Mouse (Mus musculus) spleen, postnatal 4 days (tissue): Measurements from ENCODE around the gene Lgals9.
"Not testable (repeated sequence)": the region's sequence is repeated elsewhere in the genome, so short reads cannot be mapped to it uniquely, and the experiment has no call there.

Experiments
- DNase-seq, 2 experiments: peaks; one replicate each; pipeline ENCODE4 v3.0.0; 2022; ENCODE audit warnings: low spot score in 2 of 2

The Lgals9 gene

DNA sequence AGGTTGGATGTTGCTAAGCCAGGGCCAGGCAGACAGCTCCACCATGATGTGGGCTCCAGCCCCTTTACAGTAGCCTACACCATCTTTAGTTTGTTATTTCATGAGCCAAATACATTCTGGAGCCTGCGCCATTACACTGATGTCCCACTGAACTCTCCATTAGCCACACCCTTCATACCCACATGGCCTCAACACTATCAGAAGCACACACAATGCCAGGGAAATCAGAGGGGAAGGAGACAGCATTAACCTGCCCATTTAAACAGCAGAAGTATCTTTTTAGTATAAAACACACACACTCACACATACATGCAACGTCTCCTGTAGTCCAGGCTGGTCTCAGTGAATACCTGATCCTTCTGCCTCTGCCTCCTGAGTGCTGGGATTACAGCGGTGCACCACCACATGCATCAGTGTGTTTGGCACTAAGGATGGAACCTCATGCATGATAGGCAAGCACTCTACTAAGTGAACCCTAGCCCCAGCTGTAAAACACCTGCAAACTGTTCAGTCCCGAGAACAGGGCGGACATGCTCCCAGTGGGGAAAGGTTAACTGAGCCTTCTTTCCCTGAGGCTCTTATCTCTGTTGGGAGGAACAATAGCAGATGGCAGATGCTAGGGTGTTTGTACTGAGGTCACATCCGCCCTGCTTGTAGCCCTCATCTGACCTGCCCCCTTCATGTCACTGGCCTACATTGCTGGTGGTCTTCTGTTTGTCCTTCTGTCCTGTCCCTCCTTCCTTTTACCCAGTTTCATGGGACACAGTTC is 23.4 kb upstream of the Lgals9 start:
- peak in 1 of 2 experiments; percentile 55 for DNase-seq

GRCm38 (mm10) chr11:79007356-79007755 is 22.6 kb upstream of the Lgals9 start:
- DNase-seq, result peak in 1 of 2 experiments; percentile 37

DNA sequence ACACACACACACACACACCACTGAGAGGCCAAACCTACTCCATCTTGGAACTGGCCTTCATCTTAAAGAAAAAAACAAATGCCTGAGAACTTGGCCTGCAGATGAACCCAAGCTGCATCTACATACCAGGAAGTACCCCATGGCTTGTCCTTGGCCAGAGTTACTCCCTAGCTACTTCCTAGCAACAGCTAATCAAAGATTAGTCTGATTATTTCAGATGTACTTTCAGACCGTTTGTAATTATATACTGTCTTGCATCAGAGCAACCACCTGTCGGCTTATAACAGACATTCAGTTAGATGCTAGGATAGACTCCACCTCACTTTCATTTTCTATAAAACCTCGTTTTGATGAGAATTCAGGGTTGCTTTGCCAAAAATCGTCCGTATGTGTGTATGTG is 21.7 kb upstream of the Lgals9 start:
- DNase-seq, result peak; percentile 8 to 53

GRCm38 (mm10) chr11:79005578-79006394 is 21.0 kb upstream of the Lgals9 start:
- peak in 1 of 2 experiments; percentile 57 for DNase-seq

DNA sequence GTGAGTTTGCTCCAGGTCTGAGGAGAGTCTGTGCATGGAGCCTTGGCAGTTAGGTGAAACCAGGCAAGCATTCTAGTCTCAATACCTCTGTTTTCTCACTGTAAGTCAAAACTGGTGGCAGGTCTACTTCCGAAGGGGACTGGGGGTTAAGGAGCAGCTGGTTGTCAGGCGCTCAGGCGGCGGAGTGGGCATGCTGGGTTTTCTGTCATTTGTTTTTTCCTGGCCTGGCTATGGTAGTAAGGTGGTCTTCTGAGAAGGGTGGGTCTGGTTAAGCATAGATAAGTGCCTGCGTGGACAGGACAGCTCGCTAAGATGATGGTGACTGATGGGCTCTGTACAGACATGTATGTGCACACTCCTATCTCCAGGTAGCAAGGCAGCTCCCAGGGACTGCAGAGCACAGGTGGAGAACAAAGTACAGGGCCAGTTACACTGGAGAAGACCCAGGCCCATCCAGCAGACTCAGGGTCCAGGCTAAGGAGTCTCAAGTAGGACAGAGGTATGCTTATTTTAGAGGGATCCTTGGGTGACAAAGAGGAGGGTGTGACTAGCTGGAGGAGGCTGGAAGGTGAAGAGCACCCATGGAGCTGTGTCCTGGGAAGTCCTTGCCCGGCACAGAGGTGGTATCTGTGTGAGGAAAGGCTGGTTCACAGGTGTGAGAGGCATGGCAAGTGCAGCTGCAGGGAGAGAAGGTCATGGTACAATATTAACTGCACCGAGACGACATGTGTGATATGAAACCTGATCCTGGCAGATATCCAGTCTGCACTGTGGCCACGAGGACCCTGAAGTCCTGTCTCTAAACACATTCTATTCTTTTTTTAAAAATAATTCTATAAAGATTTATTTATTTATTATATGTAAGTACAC is 19.3 kb upstream of the Lgals9 start:
- peak in 1 of 2 experiments; percentile 60 for DNase-seq

GRCm38 (mm10) chr11:79003053-79003768 is 18.5 kb upstream of the Lgals9 start:
- DNase-seq, result peak in 1 of 2 experiments; percentile 65

DNA sequence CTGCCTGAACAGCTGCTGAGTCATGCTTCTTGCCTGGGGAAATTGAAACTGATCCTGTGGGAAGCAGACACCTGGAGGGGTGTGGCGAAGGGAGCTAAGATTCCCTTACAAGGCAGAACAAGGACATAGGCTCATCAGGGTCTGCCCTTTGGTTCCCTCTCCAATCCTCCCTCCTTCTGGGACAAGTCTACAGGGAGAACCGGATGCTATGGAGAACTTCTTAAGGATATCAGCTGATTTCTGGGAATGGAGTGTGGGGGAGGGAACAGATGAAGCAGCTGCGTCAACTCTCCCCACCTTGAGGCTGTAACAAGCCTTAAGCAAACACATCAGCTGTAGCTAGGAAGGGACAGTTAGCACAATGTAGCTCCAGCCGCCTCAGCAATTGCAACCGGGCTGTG is 17.8 kb upstream of the Lgals9 start:
- peak in 1 of 2 experiments; percentile 53 for DNase-seq

- no peak for DNase-seq
These were observed 17.1 kb upstream of the Lgals9 start for GRCm38 (mm10) chr11:79001871-79002270.

DNA sequence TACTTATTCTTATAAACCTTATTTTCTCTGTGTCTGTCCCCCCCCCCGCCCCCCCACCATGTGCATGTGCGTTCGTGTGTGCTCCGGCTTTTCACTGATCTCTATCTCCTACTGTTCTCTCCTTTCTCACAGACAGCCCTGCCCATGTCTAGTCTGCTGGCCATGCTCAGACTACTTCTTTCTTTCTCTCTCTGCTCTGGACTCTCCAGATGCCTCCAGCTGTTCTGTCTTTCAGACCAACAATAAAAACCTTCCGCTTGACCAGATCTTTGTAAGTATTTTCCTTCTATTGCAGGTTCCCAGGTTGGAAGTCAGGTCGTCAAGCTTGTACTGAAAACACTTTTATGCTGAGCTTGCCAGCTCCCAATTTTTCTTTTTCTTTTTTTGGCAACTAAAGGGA is 14.4 kb upstream of the Lgals9 start:
- peak in 1 of 2 experiments; percentile 31 for DNase-seq

DNA sequence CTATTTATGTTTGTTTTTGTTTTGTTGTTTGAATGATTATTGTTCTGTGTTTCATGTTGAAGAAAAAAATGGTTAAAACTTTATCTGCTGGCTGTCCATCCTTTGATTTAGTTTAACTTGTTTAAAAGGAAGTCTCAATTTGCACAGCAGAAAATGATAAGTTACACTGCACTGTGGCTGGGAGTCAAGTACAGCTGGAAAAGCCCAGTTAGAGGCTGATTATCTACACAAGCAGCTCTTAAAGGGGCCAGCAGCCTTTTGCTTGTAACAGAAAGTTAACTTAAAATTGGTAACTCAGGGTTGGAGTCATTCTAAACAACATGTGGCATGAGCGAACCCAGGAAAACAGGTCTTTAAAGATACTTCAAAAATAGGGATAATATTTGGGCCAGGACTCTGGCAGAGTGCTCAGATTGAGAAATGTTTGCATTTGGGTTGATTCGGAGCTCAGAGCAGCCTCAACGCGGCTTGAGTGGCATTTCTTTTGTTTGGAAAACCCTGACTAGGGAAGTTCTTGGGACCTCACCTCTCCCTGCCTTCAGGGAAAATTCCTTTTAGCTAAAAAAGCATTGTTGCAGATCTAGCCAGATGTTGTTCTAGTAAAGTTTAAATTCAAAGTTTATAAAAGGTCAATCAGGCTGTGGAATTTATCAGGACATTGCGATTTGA is 6.3 kb upstream of the Lgals9 start:
- not testable (repeated sequence) for DNase-seq

- DNase-seq, result no peak
These were observed 5.3 kb upstream of the Lgals9 start for GRCm38 (mm10) chr11:78990096-78990495.

- not testable (repeated sequence) for DNase-seq
These were observed 4.5 kb upstream of the Lgals9 start for GRCm38 (mm10) chr11:78989206-78989605.

DNA sequence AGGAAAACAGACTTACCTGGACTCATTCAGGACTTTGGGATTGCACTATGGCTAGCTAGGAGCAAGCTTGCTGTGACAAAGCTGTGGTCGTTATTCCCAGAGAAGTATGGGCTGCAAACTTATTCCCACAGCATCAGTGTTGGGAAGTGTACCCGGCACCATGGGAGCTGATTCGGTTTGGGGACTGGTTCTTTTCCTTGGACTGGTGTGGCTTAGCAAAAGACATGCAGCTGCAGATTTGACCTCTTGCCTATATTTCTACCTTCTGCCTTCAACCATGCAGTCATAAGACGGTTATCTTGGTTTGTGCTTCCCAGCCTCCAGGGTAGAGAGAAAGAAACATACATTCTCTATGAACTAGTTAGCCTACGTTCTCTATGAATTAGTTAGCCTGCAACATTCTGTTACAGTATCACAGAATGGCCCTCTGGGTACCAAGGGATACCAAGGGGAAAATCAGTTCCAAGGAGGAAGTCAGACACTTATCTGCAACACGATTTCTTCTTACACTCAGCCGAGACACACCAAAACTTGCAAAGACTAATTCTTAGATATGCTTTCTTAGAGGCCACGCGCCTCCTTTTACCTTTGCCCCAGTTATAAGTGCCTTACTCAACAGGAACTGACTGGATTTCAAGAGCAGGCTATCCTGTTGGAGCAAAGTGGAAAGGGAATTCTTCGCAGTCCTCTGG is 1.7 kb upstream of the Lgals9 start:
- no peak for DNase-seq

- no peak for DNase-seq
These were observed 759 bp upstream of the Lgals9 start for GRCm38 (mm10) chr11:78985505-78985904.

GRCm38 (mm10) chr11:78983539-78983938 is 1.2 kb downstream of the Lgals9 start:
- no peak for DNase-seq

GRCm38 (mm10) chr11:78982513-78983291 is 2.0 kb downstream of the Lgals9 start:
- DNase-seq, result no peak

- no peak for DNase-seq
These were observed 2.7 kb downstream of the Lgals9 start for GRCm38 (mm10) chr11:78982042-78982441.

DNA sequence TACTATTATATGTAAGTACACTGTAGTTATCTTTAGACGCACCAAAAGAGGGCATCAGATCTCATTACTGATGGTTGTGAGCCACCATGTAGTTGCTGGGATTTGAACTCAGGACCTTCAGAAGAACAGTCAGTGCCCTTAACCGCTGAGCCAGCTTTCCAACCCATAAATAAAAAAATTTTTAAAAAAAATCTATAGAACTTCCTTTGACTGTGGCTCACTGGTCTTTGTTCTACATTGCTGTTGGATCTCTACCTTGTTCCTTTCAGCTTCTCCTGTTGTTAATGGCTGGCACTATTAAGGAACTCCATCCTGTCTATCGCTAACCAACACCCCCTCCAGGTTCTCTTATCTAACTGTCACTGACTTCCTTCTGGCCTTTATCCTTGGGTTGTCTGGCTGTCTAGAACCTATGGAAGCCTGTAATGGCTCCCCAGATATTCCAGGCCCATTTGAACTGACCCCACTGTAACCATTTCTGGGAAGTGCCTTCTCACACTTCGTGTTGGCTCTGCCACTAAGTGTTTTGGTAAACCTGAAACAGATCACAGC is 4.6 kb downstream of the Lgals9 start:
- no peak for DNase-seq
